Mouse (Mus musculus): ENCODE results near the gene Ankrd27. TPM values are rescaled to one million over a fixed set of nuclear protein-coding genes. Genes with fewer than 3 reads are reported as not detected.

Ankrd27 gene
- polyA plus RNA-seq, 1 experiment from 2014 or later = 10.0 TPM

DNA sequence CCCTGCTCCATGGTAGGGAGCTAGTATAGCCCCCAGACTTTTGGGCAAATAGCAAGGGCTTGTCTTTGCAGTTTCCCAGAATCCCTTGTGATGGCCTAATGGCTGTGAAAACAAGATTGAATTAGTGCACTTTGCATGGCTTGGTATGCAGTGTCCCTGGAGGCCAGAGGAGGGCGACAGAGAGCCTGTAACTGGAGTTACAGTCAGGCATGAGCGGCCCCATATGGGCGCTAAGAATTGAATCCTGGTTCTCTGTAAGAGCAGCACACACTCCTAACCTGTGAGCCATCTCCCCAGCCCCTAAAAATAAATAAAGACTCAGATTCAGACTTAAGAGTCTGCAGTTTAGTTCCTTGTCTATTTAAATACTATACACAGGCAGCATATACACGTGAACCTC, 6.2 kb upstream of the Ankrd27 start:
- Histone ChIP-seq H3K27me3 (replicated peaks; ENCODE audit: control insufficient read depth, insufficient read depth, low read length) (peaks cover 28% of the 10 kb centered on the region), H3K4me1 (replicated peaks; ENCODE audit: control insufficient read depth, insufficient read depth, low read length) (no peaks in the 10 kb centered on the region), H3K4me2 (replicated peaks; ENCODE audit: low read depth) (no peak overlapping the region), H3K9me3 (ENCODE audit: control insufficient read depth) (no peaks in the 10 kb centered on the region), H3K36me3 (ENCODE audit: control insufficient read depth, insufficient read depth) (no peaks in the 10 kb centered on the region), H3K9ac (ENCODE audit: low read depth, low read length) (no peak overlapping the region), H3K4me3 (ENCODE audit: low read depth, low read length) (no peak overlapping the region), H3K27ac (ENCODE audit: low read depth, low read length) (no peak overlapping the region)
- ATAC-seq = no peak
- WGBS = 39% methylated on average over 4 of the region's 4 CpGs
- TF ChIP-seq CTCF (IDR thresholded peaks at IDR 0.05; ENCODE audit: low read depth) = peak; percentile 78

- no peaks in the 10 kb centered on the region for H3K36me3 ChIP-seq (ENCODE audit: control insufficient read depth, insufficient read depth)
- 78% methylated on average over 5 of the region's 5 CpGs for WGBS
- no peak overlapping the region for H3K27ac ChIP-seq (ENCODE audit: low read depth, low read length)
- no peak overlapping the region for H3K4me3 ChIP-seq (ENCODE audit: low read depth, low read length)
- TF ChIP-seq CTCF (IDR thresholded peaks at IDR 0.05; ENCODE audit: low read depth) = peak; percentile 48
- peaks cover 30% of the 10 kb centered on the region for H3K27me3 ChIP-seq (replicated peaks; ENCODE audit: control insufficient read depth, insufficient read depth, low read length)
- H3K4me1 ChIP-seq (replicated peaks; ENCODE audit: control insufficient read depth, insufficient read depth, low read length) = peaks cover 6% of the 10 kb centered on the region
- no peak overlapping the region for H3K4me2 ChIP-seq (replicated peaks; ENCODE audit: low read depth)
- no peaks in the 10 kb centered on the region for H3K9me3 ChIP-seq (ENCODE audit: control insufficient read depth)
- ATAC-seq = no peak
- no peak overlapping the region for H3K9ac ChIP-seq (ENCODE audit: low read depth, low read length)
These were observed 3.3 kb upstream of the Ankrd27 start for GRCm38 (mm10) chr7:35582719-35583118.

DNA sequence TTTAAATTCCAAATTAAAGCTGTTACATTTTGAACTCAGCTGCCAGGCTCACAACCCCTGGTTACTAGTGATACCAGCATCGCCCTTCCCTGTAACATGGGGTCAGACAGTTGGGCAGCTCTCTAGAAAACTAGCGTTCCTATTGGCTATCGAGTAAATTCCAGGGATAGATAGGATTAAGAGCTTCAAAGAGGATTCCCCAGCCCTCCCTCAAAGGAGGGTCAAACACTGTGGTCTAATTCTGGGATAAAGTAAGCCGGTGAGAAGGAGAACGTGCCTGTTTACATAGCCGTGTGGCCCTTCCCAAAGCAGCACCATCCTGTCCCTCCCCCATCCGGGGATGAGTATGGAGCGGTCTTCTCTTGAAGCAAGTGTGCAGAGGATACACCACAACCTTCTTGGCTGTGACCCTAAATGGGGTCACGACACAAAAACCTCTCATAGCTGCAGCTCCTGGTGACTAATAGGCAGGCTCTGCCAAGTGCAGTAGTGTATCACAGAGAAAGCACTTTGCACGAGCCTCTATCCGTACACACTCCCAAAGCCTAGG, 2.5 kb upstream of the Ankrd27 start:
- Histone ChIP-seq H3K27ac (ENCODE audit: low read depth, low read length) (no peak overlapping the region), H3K4me3 (ENCODE audit: low read depth, low read length) (no peak overlapping the region), H3K9me3 (ENCODE audit: control insufficient read depth) (no peaks in the 10 kb centered on the region), H3K36me3 (ENCODE audit: control insufficient read depth, insufficient read depth) (no peaks in the 10 kb centered on the region), H3K9ac (ENCODE audit: low read depth, low read length) (no peak overlapping the region), H3K27me3 (replicated peaks; ENCODE audit: control insufficient read depth, insufficient read depth, low read length) (peaks cover 30% of the 10 kb centered on the region), H3K4me1 (replicated peaks; ENCODE audit: control insufficient read depth, insufficient read depth, low read length) (peaks cover 7% of the 10 kb centered on the region), H3K4me2 (replicated peaks; ENCODE audit: low read depth) (no peak overlapping the region)
- 24% methylated on average over 11 of the region's 11 CpGs for WGBS
- no peak for ATAC-seq
- TF ChIP-seq CTCF (IDR thresholded peaks at IDR 0.05; ENCODE audit: low read depth) = no peak

GRCm38 (mm10) chr7:35584068-35584785, 1.8 kb upstream of the Ankrd27 start:
- no peaks in the 10 kb centered on the region for H3K9me3 ChIP-seq (ENCODE audit: control insufficient read depth)
- 6% methylated on average over 36 of the region's 36 CpGs for WGBS
- no peak for TF ChIP-seq CTCF (IDR thresholded peaks at IDR 0.05; ENCODE audit: low read depth)
- H3K27ac ChIP-seq (ENCODE audit: low read depth, low read length) = no peak overlapping the region
- no peaks in the 10 kb centered on the region for H3K36me3 ChIP-seq (ENCODE audit: control insufficient read depth, insufficient read depth)
- H3K4me1 ChIP-seq (replicated peaks; ENCODE audit: control insufficient read depth, insufficient read depth, low read length) = peaks cover 7% of the 10 kb centered on the region
- peaks cover 30% of the 10 kb centered on the region for H3K27me3 ChIP-seq (replicated peaks; ENCODE audit: control insufficient read depth, insufficient read depth, low read length)
- no peak overlapping the region for H3K9ac ChIP-seq (ENCODE audit: low read depth, low read length)
- peak overlapping the region; percentile 78 for H3K4me3 ChIP-seq (ENCODE audit: low read depth, low read length)
- peak overlapping the region; percentile 98 for H3K4me2 ChIP-seq (replicated peaks; ENCODE audit: low read depth)
- ATAC-seq = no peak

DNA sequence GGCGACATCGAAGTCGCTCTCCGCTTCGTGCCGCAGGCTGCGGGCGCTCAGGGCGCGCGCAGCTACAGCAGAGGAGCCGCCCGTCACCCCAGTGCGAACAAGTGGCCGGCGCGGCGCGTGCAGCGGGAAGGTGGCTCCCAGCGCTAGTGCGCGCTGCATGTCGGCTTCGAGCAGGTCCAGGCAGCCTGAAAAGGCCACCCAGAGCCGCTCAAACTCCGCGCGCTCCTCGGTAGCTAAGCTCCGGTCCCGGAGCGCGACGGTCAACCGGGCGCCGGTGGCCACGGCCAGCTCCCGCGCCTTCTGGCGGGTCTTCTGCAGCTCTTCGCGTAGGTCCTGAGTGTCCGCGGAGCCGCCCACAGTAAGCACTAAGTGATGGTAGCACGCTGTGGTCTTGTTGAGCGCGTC, 1.3 kb upstream of the Ankrd27 start:
- Histone ChIP-seq H3K9ac (ENCODE audit: low read depth, low read length) (peak overlapping the region; percentile 45; the same call in 1 of the 2 replicates), H3K4me2 (replicated peaks; ENCODE audit: low read depth) (peak overlapping the region; percentile 98), H3K27me3 (replicated peaks; ENCODE audit: control insufficient read depth, insufficient read depth, low read length) (peaks cover 30% of the 10 kb centered on the region), H3K4me1 (replicated peaks; ENCODE audit: control insufficient read depth, insufficient read depth, low read length) (peaks cover 7% of the 10 kb centered on the region), H3K36me3 (ENCODE audit: control insufficient read depth, insufficient read depth) (no peaks in the 10 kb centered on the region), H3K4me3 (ENCODE audit: low read depth, low read length) (peak overlapping the region; percentile 78), H3K27ac (ENCODE audit: low read depth, low read length) (no peak overlapping the region), H3K9me3 (ENCODE audit: control insufficient read depth) (no peaks in the 10 kb centered on the region)
- under 1% methylated on average over 48 of the region's 50 CpGs for WGBS
- no peak for TF ChIP-seq CTCF (IDR thresholded peaks at IDR 0.05; ENCODE audit: low read depth)
- no peak for ATAC-seq

GRCm38 (mm10) chr7:35585191-35586054, 621 bp upstream of the Ankrd27 start, which contains the start of gene Rgs9bp:
Gene Rgs9bp (minus strand): TSS chr7:35585582.
- H3K9me3 ChIP-seq (ENCODE audit: control insufficient read depth) = no peaks in the 10 kb centered on the region
- H3K27ac ChIP-seq (ENCODE audit: low read depth, low read length) = no peak within 1 kb of the TSS
- H3K27me3 ChIP-seq (replicated peaks; ENCODE audit: control insufficient read depth, insufficient read depth, low read length) = peaks cover 30% of the 10 kb centered on the region
- H3K9ac ChIP-seq (ENCODE audit: low read depth, low read length) = peak within 1 kb of the TSS; percentile 51
- TF ChIP-seq CTCF (IDR thresholded peaks at IDR 0.05; ENCODE audit: low read depth) = no peak
- under 1% methylated on average over 45 of the region's 45 CpGs for WGBS
- peak; percentile 69 for ATAC-seq
- peak within 1 kb of the TSS; percentile 98 for H3K4me2 ChIP-seq (replicated peaks; ENCODE audit: low read depth)
- H3K4me1 ChIP-seq (replicated peaks; ENCODE audit: control insufficient read depth, insufficient read depth, low read length) = peaks cover 7% of the 10 kb centered on the region
- peak within 1 kb of the TSS; percentile 78 for H3K4me3 ChIP-seq (ENCODE audit: low read depth, low read length)
- no peaks in the 10 kb centered on the region for H3K36me3 ChIP-seq (ENCODE audit: control insufficient read depth, insufficient read depth)
